Mouse (Mus musculus): ENCODE results near the gene Nr1d1.
A peak's percentile ranks its signal among the peaks of the same experiment; 100 is the strongest.

Gene Nr1d1

DNA sequence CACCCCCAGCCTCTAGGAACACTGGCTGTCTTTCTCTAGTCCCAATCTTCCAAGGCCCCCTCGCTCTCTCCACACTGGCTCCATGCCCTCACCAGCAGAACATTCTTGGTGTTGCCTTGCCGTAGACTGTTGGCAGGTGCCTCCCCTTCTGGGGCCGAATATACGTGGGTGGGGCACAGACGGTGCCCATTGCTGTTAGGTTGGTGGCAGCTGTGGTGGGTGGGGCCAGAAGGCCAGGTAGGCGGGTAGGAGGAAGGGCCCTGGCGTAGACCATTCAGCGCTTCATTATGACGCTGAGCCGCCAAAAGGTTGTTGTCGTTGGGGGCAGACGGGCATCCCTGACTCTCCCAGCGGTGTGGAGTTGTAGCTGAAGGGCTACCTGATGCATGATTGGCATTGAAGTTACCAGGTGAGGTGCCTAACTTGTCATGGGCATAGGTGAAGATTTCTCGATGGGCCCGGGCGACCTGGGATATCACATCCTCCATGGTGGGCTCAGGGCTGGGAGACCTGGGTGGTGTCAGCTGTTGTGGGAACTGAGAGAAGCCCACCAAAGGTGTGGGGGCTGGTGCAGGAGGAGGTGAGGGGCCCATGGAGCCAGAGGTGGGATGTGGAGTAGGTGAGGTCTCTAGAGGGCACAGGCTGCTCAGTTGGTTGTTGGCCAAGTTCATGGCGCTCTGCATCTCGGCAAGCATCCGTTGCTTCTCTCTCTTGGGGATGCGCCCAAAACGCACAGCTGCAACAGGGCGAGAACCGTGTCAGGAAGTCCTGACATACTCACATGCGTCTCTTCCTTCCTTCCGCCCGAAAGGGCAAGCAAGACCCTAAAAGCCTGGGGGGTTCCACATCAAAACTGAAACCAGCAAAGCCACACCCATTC lies 4.8 kb downstream of the Nr1d1 start:
- no peak for DNase-seq (ENCODE audit: low spot score)

- no peak for DNase-seq (ENCODE audit: low spot score)
These were observed 5.9 kb downstream of the Nr1d1 start for GRCm38 (mm10) chr11:98769007-98769954.

GRCm38 (mm10) chr11:98768127-98769006 lies 6.8 kb downstream of the Nr1d1 start:
- DNase-seq (ENCODE audit: low spot score), result no peak

DNA sequence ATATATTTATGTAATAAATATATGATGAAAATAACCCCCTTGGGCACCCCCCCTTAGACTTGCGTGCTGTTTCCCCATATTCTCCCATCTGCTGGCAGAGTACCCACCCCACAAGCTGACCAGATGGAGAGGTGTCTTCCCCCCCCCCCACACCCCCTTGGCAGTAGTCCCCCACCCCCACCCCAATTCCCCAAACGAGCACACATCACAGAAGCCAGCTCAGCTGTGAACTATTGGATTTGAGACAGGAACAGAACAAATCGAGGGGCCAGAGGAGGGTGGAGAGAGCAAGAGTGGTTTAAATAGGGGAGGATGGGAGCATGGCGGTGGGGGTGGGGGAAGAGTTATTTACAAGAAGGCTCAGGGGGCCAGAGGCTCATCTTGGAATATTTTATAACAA lies 7.4 kb downstream of the Nr1d1 start:
- DNase-seq (ENCODE audit: low spot score), result no peak

DNA sequence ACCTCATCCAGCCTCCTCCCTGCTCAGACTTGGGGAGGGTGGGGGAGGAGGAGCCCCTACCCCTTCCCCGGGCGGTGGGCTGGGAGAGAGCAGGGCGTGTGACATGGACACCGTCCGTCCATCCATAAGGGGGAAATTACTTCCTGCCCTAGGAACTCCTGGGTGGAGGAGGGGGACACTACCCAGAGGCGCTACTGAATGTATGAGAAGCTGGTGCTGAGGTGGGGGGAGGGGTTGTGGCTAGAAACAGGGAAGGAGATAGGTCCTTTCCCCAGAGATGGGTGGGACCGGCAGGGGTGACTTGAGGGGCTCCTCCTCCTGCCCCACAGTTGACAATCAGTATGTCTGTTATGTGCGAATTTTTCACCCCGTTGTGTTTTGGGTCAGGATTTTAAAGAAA lies 7.9 kb downstream of the Nr1d1 start:
- DNase-seq (ENCODE audit: low spot score), result peak; percentile 19

GRCm38 (mm10) chr11:98766816-98767215 lies 8.3 kb downstream of the Nr1d1 start:
- DNase-seq (ENCODE audit: low spot score), result no peak

GRCm38 (mm10) chr11:98766346-98766745 lies 8.8 kb downstream of the Nr1d1 start:
- no peak for DNase-seq (ENCODE audit: low spot score)

DNA sequence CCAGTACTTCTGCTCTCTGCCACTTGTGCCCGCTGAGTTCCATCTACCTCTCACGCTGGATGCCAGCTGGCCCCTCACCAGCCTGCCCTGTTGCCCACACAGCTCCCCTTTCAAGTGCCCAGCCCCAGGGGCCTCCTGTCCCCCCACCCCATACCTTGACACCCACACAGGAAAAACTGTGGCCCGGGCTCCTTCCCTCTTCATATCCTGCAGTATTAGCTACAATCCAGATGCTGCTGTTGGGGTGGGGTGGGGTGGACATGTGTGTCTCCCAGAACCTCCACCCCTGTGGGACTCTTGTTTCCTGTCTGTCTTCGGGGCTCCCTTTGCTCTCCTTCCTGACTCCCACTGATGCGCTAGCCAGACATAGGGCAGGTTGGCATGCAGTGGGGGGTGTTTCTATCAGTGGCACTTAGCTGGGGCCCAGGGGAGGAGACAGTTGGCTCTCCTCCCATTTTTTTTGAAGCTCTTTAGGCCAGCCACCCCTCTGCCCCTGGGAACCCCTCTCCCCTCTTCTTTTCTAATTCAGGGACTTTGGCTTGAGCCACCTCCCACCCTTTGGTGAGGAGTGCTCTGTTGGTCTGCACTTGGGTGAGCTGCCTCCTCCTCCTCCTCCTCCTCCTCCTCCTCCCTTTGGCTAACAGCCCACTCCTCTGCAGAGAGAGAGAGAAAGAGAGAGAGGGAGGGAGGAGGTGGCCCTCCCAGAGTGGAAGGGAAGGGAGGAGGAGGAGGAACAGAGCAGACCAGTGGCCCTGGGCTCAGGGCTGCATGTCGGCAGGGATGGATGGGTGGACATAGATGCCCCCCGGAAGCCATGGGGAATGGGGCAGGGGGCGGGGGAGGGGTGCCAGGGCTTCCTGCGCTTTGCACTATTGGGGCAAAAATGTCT lies 9.5 kb downstream of the Nr1d1 start:
- DNase-seq (ENCODE audit: low spot score), result peak; percentile 49

DNA sequence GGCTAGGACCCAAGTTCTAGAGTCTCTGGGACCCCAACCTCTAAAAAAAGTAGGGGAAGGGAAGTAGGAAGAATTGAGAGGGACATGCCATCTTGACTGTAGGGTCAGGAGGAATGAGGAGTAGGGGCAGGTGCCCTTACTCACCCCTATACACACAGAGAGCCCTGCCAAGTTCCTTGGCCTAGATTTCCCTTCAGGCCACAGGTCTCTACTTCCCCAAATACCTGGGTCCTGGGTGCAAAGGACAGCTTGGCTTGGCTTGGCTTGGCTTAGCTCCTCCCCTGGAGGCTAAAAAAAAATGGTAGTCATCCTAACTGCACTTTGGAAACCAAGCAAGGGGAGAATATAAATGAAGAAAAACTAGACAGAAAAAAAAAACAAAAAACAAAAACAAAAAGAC lies 10.4 kb downstream of the Nr1d1 start:
- no peak for DNase-seq (ENCODE audit: low spot score)

GRCm38 (mm10) chr11:98764091-98764490 lies 11.0 kb downstream of the Nr1d1 start:
- DNase-seq (ENCODE audit: low spot score), result no peak

GRCm38 (mm10) chr11:98763502-98763861 lies 11.7 kb downstream of the Nr1d1 start:
- no peak for DNase-seq (ENCODE audit: low spot score)

- DNase-seq (ENCODE audit: low spot score), result peak; percentile 84
These were observed 12.2 kb downstream of the Nr1d1 start for GRCm38 (mm10) chr11:98762756-98763501.

GRCm38 (mm10) chr11:98761939-98762338 lies 13.2 kb downstream of the Nr1d1 start:
- DNase-seq (ENCODE audit: low spot score), result no peak

- DNase-seq (ENCODE audit: low spot score), result no peak
These were observed 18.4 kb downstream of the Nr1d1 start for GRCm38 (mm10) chr11:98756711-98757110.

DNA sequence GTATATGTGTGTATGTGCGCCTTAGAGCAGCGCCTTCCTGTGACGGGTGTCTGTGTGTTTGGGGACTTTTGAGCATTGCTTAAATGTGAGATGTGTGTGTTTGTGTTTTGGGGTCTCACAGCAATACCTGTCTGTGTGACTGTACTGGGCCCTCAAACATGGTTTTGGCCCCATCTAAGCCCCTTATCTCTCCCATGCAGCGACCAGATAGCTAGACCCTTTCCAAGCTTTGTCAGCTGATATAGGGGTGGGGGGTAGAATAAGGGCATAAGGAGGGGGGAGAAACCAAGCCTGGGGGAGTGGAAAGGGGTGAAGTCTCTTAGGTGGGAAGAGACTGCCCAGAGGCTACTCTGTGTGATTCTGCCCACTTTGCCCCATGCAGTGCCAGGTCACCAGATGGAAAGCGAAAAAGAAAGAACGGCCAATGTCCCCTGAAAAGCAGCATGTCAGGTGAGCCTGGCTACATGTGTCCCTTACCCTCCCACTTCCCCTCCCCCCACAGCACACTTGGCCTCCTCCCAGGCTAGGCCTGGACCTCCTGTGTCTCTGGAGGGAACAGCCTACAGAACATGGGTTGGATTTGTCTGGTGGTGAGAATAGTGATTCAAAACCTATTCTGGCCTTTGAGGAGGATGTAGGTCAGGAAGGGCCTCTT lies 19.3 kb downstream of the Nr1d1 start:
- peak; percentile 21 for DNase-seq (ENCODE audit: low spot score)

- peak; percentile 82 for DNase-seq (ENCODE audit: low spot score)
These were observed 20.4 kb downstream of the Nr1d1 start for GRCm38 (mm10) chr11:98754621-98755181.

- DNase-seq (ENCODE audit: low spot score), result no peak
These were observed 20.9 kb downstream of the Nr1d1 start for GRCm38 (mm10) chr11:98754151-98754620.

DNA sequence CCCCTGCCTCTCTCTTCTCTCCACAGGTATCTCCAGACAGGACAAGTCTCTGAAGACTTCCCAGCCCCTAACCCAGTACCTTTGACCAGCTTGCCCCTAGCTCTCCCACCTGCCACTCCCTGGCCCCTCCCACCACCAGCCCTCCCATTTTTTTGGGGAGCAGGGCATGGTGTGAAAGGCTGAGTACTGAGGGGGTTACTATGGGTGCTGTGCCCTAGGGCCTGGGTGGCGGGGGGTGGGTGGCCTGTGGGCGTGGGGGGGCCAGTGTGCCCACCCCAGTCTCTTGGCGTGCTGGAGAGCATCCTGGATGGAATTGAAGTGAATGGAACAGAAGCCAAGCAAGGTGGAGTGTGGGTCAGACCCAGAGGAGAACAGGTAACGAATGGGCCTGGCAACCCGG lies 21.9 kb downstream of the Nr1d1 start:
- DNase-seq (ENCODE audit: low spot score), result no peak

DNA sequence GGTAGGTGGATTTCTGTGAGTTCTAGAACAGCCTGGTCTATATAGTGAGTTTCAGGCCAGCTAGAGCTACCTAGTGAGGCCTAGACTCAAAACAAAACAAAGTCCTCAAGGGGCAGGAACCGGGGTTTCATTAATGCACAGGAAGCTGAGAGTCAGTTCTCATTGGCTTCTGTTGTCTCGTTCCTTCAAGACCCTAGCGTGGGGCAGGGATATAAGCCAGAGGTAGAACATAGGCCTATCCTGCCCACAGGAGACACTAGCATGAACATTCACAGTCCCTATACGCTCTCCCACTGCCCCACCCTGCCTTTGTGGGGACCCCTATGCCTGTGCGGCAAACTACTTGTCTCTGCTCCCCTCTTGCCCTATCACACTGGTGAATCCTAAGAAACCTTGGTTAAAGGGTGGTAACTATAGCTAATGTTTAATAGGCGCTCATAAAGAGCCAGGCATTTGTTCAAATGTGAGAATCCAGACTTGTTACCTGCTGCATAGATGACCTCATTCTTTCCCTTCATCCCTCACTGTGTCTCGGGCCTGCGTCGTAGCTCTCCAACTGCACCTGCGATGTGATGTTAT lies 22.5 kb downstream of the Nr1d1 start:
- DNase-seq (ENCODE audit: low spot score), result no peak
